Mouse (Mus musculus) G1E (cell line): ENCODE data around the gene Gm42906.

Experiments
- CTCF ChIP-seq: IDR thresholded peaks from 2 replicates; pipeline ENCODE4 v1.5.1; 2012; ENCODE audit warnings: low read depth, low read length, inconsistent platforms, mixed read lengths
- GATA1 ChIP-seq: IDR thresholded peaks from 2 replicates; pipeline ENCODE4 v1.6.1; 2012; ENCODE audit warnings: borderline replicate concordance, low read length, inconsistent platforms, mixed read lengths
- GATA2 ChIP-seq: IDR thresholded peaks from 2 replicates; pipeline ENCODE4 v1.6.1; 2012; ENCODE audit warnings: low read depth, low read length, inconsistent platforms, borderline replicate concordance
- POLR2AphosphoS5 ChIP-seq: IDR thresholded peaks from 2 replicates; pipeline ENCODE4 v1.6.1; 2012; ENCODE audit warnings: low read depth, low read length, inconsistent platforms; ENCODE audit not compliant: insufficient replicate concordance
- TAL1 ChIP-seq: conservative IDR thresholded peaks from 2 replicates; pipeline ENCODE4 v1.6.1; 2012; ENCODE audit warnings: low read depth, low read length, inconsistent platforms, mixed read lengths

GRCm38 (mm10) chr5:151023461-151023860 is 404.5 kb downstream of the Gm42906 start:
- TF ChIP-seq CTCF (no peak), GATA1 (no peak), TAL1 (no peak), POLR2AphosphoS5 (no peak), GATA2 (no peak)
